Mouse (Mus musculus): Measurements from ENCODE around the gene Otx2.
"Not testable (repeated sequence)": the region's sequence is repeated elsewhere in the genome, so short reads cannot be mapped to it uniquely, and the experiment has no call there.

DNA sequence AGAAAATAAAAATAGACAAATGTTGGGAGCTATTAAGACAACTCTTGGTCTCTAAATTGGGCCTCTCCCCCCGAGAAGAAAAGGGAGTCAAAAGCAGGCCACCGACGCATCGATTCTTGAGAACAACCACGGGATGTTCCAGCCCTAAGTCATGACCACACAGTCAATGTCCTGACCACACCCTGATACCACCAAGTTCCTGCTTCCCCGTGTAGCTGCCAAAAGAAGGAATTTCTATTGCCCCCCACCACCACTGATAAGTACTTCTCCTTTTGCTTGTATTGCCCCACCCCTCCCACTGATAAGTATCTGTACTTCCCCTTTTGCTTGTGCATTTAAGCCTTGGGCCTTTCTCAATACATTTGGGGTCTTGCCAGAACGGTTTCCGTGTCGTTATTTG is 50.9 kb downstream of the Otx2 start:
- not testable (repeated sequence) for TF ChIP-seq GATA1, TAL1 (IDR thresholded peaks at IDR 0.05; ENCODE audit: low read length)

All from erythroblast, embryonic 14.5 days (primary cell).